Mouse (Mus musculus) limb, embryonic 11.5 days (tissue): ENCODE measurements around the gene Phb2. TPM values are rescaled to one million over a fixed set of nuclear protein-coding genes. Genes with fewer than 3 reads are reported as not detected.
"Not testable (repeated sequence)": the region's sequence is repeated elsewhere in the genome, so short reads cannot be mapped to it uniquely, and the experiment has no call there.

Experiments used
- ATAC-seq: fragments of 200-750 bp; cut with Nextera tagmentation; 2 replicates; pipeline ENCODE4 v1.8.0; 2017; ENCODE audit warnings: low read depth; ENCODE audit not compliant: insufficient number of reproducible peaks, low FRiP score, low TSS enrichment
- DNase-seq: peaks from one replicate; pipeline ENCODE4 v3.0.0-alpha.2; 2015; ENCODE audit warnings: low spot score
- H3K27ac ChIP-seq: fragments of 300-500 bp; sonication (generic); replicated peaks from 2 replicates; pipeline ENCODE4 v1.5.1; 2014; ENCODE audit warnings: low read depth, mild to moderate bottlenecking, low read length
- H3K27me3 ChIP-seq: fragments of 300-500 bp; sonication (generic); 2 replicates; pipeline ENCODE4 v1.6.1; 2014; ENCODE audit warnings: mild to moderate bottlenecking, low read length, mixed read lengths; ENCODE audit not compliant: control insufficient read depth, insufficient read depth
- H3K36me3 ChIP-seq: fragments of 300-500 bp; sonication (generic); 2 replicates; pipeline ENCODE4 v1.6.1; 2014; ENCODE audit warnings: mild to moderate bottlenecking, low read length, moderate library complexity, mixed read lengths; ENCODE audit not compliant: control insufficient read depth, insufficient read depth
- H3K4me1 ChIP-seq: fragments of 300-500 bp; sonication (generic); 2 replicates; pipeline ENCODE4 v1.6.1; 2014; ENCODE audit warnings: low read length, mixed read lengths; ENCODE audit not compliant: control insufficient read depth, insufficient read depth
- H3K4me2 ChIP-seq: fragments of 300-500 bp; sonication (generic); 2 replicates; pipeline ENCODE4 v1.6.1; 2014; ENCODE audit warnings: low read depth, mild to moderate bottlenecking, moderate library complexity; ENCODE audit not compliant: severe bottlenecking
- H3K4me3 ChIP-seq: fragments of 300-500 bp; sonication (generic); 2 replicates; pipeline ENCODE4 v1.5.1; 2014; ENCODE audit warnings: low read depth, low read length
- H3K9ac ChIP-seq: fragments of 300-500 bp; sonication (generic); 2 replicates; pipeline ENCODE4 v1.6.1; 2014; ENCODE audit warnings: mild to moderate bottlenecking, low read length
- H3K9me3 ChIP-seq: fragments of 300-500 bp; sonication (generic); 2 replicates; pipeline ENCODE4 v1.6.1; 2016; ENCODE audit warnings: low read length; ENCODE audit not compliant: control insufficient read depth
- WGBS: fragments of 180-500 bp; shearing (Covaris S2); extraction: QIAGEN DNeasy Blood & Tissue Kit; methylation state at CpG from one replicate; pipeline ENCODE4 v1.1.7; 2014; 5-methylcytosine and 5-hydroxymethylcytosine counted together
- polyA plus RNA-seq: library from polyadenylated mRNA; unstranded; fragments of >200 nt; fragmentation: Nextera tagmentation; extraction: Ambion mirVana; gene quantifications from 2 replicates; pipeline ENCODE4 v1.2.1, GENCODE M21; 2014

Phb2 gene
- polyA plus RNA-seq, 1 experiment from 2014 or later = 427 TPM

DNA sequence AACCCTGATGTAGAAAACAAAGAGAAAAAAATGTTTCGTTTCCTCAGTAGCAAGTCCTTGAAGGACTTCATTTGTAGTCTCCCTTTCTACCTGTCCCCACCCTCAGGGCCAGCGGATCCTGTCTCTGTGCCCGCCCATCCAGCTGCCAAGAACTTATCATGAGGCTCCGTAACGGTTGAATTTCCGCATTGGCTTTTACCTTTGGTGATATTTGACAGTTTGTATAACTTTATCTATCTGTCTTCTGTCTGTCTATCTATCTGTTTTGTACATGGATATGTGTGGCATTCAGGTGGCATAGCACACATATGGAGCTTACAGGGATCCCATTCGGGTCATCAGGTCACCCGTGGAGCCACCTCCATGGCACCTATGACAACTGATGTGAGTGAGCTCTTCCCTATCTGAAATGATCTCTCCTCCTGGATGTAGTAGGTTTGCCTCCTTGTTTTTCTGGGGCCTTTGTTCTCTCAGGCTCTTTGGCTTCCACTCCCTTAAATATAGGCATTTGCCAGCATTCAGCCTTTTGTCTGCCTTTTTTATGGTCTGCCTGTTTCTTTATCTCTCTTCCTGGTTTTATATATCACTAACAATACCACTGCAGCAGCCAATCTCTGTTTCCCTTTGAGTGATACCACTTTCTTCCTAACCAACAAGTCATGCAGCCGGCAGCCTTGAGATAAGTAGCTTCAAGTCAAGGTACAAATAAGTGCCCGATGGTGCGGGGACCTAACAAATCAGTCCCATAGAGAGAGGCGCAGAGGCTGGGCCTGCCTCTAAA, 26.3 kb upstream of the Phb2 start:
- Histone ChIP-seq H3K36me3 (no peaks in the 10 kb centered on the region), H3K4me3 (no peak overlapping the region), H3K9ac (no peak overlapping the region), H3K27me3 (no peaks in the 10 kb centered on the region), H3K9me3 (no peaks in the 10 kb centered on the region), H3K4me1 (no peaks in the 10 kb centered on the region), H3K27ac (no peak overlapping the region), H3K4me2 (no peak overlapping the region)
- DNase-seq (no peak), ATAC-seq (no peak)
- 91% methylated on average over 12 of the region's 12 CpGs for WGBS

DNA sequence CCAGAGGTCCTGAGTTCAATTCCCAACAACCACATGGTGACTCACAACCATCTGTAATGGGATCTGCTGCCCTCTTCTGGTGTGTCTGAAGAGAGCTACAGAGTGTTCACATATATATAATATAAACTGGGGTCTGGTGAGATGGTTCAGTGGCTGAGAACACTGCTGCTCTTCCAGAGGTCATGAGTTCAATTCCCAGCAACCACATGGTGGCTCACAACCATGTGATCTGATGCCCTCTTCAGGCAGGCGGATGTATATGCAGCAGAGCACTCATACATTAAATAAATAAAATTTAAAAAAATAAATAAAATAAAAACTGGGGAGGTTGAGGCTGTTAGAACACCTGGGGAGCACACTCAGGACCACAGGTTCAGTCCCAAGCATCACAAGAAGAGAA, 25.5 kb upstream of the Phb2 start:
- not testable (repeated sequence) for DNase-seq, H3K27ac ChIP-seq, ATAC-seq, H3K4me1 ChIP-seq, H3K27me3 ChIP-seq, H3K4me3 ChIP-seq, H3K36me3 ChIP-seq, H3K9me3 ChIP-seq, H3K4me2 ChIP-seq, H3K9ac ChIP-seq
- WGBS = 93% methylated on average over 1 of the region's 1 CpGs

GRCm38 (mm10) chr6:124688151-124688758, 23.9 kb upstream of the Phb2 start:
- DNase-seq = no peak
- H3K9me3 ChIP-seq = no peaks in the 10 kb centered on the region
- no peaks in the 10 kb centered on the region for H3K4me1 ChIP-seq
- no peak overlapping the region for H3K4me3 ChIP-seq
- no peak for ATAC-seq
- H3K9ac ChIP-seq = no peak overlapping the region
- WGBS = 90% methylated on average over 8 of the region's 8 CpGs
- no peaks in the 10 kb centered on the region for H3K36me3 ChIP-seq
- H3K27me3 ChIP-seq = no peaks in the 10 kb centered on the region
- H3K4me2 ChIP-seq = no peak overlapping the region
- no peak overlapping the region for H3K27ac ChIP-seq

DNA sequence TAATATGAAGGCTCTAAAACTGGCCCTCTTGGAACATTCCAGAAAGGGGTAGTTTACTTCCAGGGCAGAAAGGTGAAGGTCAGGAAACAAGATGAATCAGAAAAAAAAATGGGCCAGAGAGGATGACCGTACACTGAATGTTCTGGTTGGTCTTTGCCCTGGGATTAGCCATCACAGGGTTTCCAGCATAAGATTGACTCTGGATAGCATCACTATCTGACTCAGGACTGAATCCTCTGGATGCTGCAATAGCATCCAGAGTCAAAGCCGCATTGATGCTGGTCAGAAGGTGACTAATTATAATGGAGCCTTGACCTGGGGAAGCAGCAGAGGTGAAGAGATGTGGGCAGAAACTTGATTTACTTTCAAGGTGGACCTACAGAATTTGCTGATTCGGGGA, 23.1 kb upstream of the Phb2 start:
- no peaks in the 10 kb centered on the region for H3K4me1 ChIP-seq
- DNase-seq (no peak), ATAC-seq (no peak)
- H3K4me2 ChIP-seq = no peak overlapping the region
- no peak overlapping the region for H3K9ac ChIP-seq
- H3K36me3 ChIP-seq = no peaks in the 10 kb centered on the region
- no peak overlapping the region for H3K4me3 ChIP-seq
- H3K27ac ChIP-seq = no peak overlapping the region
- no peaks in the 10 kb centered on the region for H3K27me3 ChIP-seq
- WGBS = 90% methylated on average over 3 of the region's 3 CpGs
- H3K9me3 ChIP-seq = no peaks in the 10 kb centered on the region

- DNase-seq (no peak), ATAC-seq (no peak)
- H3K36me3 ChIP-seq = no peaks in the 10 kb centered on the region
- H3K9ac ChIP-seq = no peak overlapping the region
- H3K27me3 ChIP-seq = no peaks in the 10 kb centered on the region
- H3K27ac ChIP-seq = no peak overlapping the region
- no peak overlapping the region for H3K4me3 ChIP-seq
- WGBS = 94% methylated on average over 3 of the region's 3 CpGs
- no peaks in the 10 kb centered on the region for H3K4me1 ChIP-seq
- H3K9me3 ChIP-seq = no peaks in the 10 kb centered on the region
- H3K4me2 ChIP-seq = no peak overlapping the region
Observed at GRCm38 (mm10) chr6:124690517-124690916, 21.6 kb upstream of the Phb2 start.

DNA sequence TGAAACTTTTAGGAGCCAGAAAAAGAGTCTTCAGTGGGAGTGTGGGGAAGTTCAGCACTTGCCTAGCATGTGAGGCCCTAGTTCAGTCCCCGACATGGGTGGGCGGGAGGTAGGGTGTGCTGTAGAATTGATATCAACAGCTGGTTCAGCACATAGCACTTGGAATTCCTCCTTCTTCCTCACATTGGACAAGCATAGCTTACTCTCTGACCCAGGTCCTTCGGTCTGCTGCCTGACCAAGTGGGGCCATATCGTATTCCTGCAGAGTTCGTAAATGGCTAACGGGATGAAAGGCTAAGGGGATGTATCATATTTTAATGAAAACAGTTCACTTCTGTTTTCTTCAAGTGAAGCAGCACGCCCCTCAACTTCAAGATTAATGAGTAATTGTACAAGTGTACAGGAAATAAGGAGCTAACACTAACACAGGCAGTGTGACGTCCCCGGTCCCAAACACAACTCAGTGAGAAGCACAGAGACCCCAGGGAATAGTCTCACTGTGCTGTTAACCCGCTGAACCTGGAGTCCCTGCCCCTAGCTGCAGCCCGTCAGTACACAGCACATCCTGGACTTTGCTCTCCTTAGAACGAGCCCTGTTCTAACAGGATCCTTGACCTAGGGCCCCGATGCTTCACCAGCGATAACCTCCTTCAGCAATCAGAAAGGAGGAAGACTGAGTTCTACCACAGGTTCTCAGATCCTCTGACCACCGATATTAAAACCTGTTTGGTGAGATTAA, 18.7 kb upstream of the Phb2 start:
- Histone ChIP-seq H3K9me3 (no peaks in the 10 kb centered on the region), H3K4me1 (no peaks in the 10 kb centered on the region), H3K27ac (no peak overlapping the region), H3K9ac (no peak overlapping the region), H3K4me2 (no peak overlapping the region), H3K4me3 (no peak overlapping the region), H3K36me3 (no peaks in the 10 kb centered on the region), H3K27me3 (no peaks in the 10 kb centered on the region)
- DNase-seq (no peak), ATAC-seq (no peak; the same call in 1 of the 2 replicates)
- WGBS = 76% methylated on average over 15 of the region's 15 CpGs

GRCm38 (mm10) chr6:124694166-124694955, 17.8 kb upstream of the Phb2 start:
- 84% methylated on average over 15 of the region's 15 CpGs for WGBS
- ATAC-seq (no peak), DNase-seq (no peak)
- Histone ChIP-seq H3K9me3 (no peaks in the 10 kb centered on the region), H3K4me2 (no peak overlapping the region), H3K27ac (no peak overlapping the region), H3K27me3 (no peaks in the 10 kb centered on the region), H3K4me1 (no peaks in the 10 kb centered on the region), H3K9ac (no peak overlapping the region), H3K4me3 (no peak overlapping the region), H3K36me3 (peaks cover under 1% of the 10 kb centered on the region)
